Mouse (Mus musculus) central nervous system, embryonic 14 days (tissue): ENCODE data around the gene Gla. TPM values are rescaled to one million over a fixed set of nuclear protein-coding genes. Genes with fewer than 3 reads are reported as not detected.

Experiments used
- polyA plus RNA-seq: library from polyadenylated mRNA; depleted of rRNA; stranded (reverse); fragments of >200 nt; gene quantifications from 2 replicates; pipeline ENCODE4 v1.2.3, GENCODE M21; 2012; rRNA removed

The Gla gene
- 4.2 and 4.8 TPM in 2 replicates for polyA plus RNA-seq

GRCm38 (mm10) chrX:134600659-134601379 lies at the start of gene Gla, which contains the start of gene Hnrnph2:
TSS of gene Gla (minus strand) at chrX:134601125.
TSS of gene Hnrnph2 (plus strand) at chrX:134601179.

GRCm38 (mm10) chrX:134585103-134586002 lies 15.6 kb downstream of the Gla start, which contains the start of gene Rpl36a:
TSS of gene Rpl36a (plus strand) at chrX:134585654.

GRCm38 (mm10) chrX:134582888-134583669 lies 17.8 kb downstream of the Gla start, which contains the start of gene Btk:
TSS of gene Btk (minus strand) at chrX:134583570.

GRCm38 (mm10) chrX:134541145-134541954 lies 59.6 kb downstream of the Gla start, which contains the start of gene Timm8a1:
TSS of gene Timm8a1 (minus strand) at chrX:134541865.

Other genes starting within 250 kb of the Gla start
- 34.7 and 35.1 TPM in 2 replicates for gene Drp2, start 196.6 kb downstream of the Gla start, polyA plus RNA-seq
- gene Taf7l, start 124.6 kb downstream of the Gla start, polyA plus RNA-seq: 0.08 TPM in 1 of 2 replicates, not detected in the other
- 14.7 and 15.3 TPM in 2 replicates for gene Timm8a1, start 59.3 kb downstream of the Gla start, polyA plus RNA-seq
- gene Btk, start 17.6 kb downstream of the Gla start, polyA plus RNA-seq: 1.1 and 1.2 TPM in 2 replicates
- 1,218 and 1,259 TPM in 2 replicates for gene Rpl36a, start 15.5 kb downstream of the Gla start, polyA plus RNA-seq
- 106 and 113 TPM in 2 replicates for gene Hnrnph2, start 54 bp upstream of the Gla start, polyA plus RNA-seq
- gene Armcx4, start 85.4 kb upstream of the Gla start, polyA plus RNA-seq: 37.3 and 38.5 TPM in 2 replicates
- 89.4 and 91.6 TPM in 2 replicates for gene Armcx1, start 116.8 kb upstream of the Gla start, polyA plus RNA-seq
- gene Armcx6, start 150.3 kb upstream of the Gla start, polyA plus RNA-seq: 39.7 and 45.7 TPM in 2 replicates
- gene Armcx3, start 155.5 kb upstream of the Gla start, polyA plus RNA-seq: 52.0 and 53.7 TPM in 2 replicates
- 98.3 and 111 TPM in 2 replicates for gene Armcx2, start 208.1 kb upstream of the Gla start, polyA plus RNA-seq